Mouse (Mus musculus) lung, adult 2 months (tissue): ENCODE measurements around the gene Myo10.

ENCODE experiments used
- CTCF ChIP-seq: fragments of 200-500 bp; IDR thresholded peaks from 2 replicates; pipeline ENCODE4 v1.5.1; 2011; ENCODE audit warnings: mild to moderate bottlenecking, low read length, control low read depth; ENCODE audit not compliant: insufficient read depth
- POLR2A ChIP-seq: fragments of 200-500 bp; IDR thresholded peaks from 2 replicates; pipeline ENCODE4 v1.6.1; 2011; ENCODE audit warnings: low read depth, mild to moderate bottlenecking, control low read depth, low read length, borderline replicate concordance; ENCODE audit errors: extremely low read depth

DNA sequence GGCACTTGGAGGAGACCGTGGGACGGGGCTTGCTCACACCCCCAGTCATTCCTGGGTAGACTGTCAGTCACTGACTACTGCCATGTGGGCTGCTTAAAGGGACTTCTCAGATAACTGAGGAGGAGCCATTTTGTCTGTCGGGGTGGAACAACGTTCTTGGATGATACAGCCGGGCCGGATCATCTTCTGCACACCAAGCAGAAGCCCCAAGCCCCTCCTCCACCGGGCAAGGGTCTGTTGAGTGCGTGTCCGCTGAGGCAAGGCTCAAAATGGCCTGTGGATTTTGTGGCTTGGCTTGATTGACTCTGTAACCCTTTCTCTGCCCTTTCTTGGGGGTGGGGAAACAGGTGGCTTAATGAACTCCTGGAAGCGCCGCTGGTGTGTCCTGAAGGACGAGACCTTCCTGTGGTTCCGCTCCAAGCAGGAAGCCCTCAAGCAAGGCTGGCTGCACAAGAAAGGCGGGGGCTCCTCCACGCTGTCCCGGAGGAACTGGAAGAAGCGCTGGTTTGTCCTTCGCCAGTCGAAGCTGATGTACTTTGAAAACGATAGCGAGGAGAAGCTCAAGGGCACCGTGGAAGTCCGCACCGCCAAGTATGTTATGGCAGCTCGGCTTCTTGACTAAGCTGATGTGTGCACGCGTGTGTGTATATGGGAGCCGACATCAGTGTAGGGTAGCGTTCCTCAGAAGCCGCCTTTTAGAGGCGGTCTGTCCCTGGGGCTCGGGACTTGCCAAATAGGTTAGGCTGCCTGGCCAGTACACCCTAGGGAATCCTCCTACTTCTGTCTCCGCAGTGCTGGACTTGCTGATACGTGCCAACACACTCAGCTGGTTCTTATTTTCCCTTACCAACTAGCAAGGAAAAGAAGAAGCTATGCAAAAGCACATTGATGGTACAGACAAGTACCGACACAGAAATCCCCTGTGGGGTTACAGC, 163.4 kb downstream of the Myo10 start:
- TF ChIP-seq POLR2A (no peak), CTCF (no peak)
